Mouse (Mus musculus) kidney, postnatal 14 days (tissue): ENCODE data around the gene Pdk4.

Source experiments
- DNase-seq: peaks from one replicate; pipeline ENCODE4 v3.0.0; 2022; ENCODE audit warnings: mixed read lengths

Pdk4 gene

GRCm38 (mm10) chr6:5495961-5496853, at the start of gene Pdk4:
Pdk4 (minus strand) TSS chr6:5496309.
- peak; percentile 97 for DNase-seq

GRCm38 (mm10) chr6:5537855-5538365, 41.8 kb upstream of the Pdk4 start:
- DNase-seq: no peak

GRCm38 (mm10) chr6:5535754-5536153, 39.6 kb upstream of the Pdk4 start:
- no peak for DNase-seq

GRCm38 (mm10) chr6:5517091-5517490, 21.0 kb upstream of the Pdk4 start:
- no peak for DNase-seq

GRCm38 (mm10) chr6:5509757-5510156, 13.6 kb upstream of the Pdk4 start:
- peak; percentile 90 for DNase-seq

- DNase-seq: peak; percentile 83
Measured at GRCm38 (mm10) chr6:5509303-5509702, 13.2 kb upstream of the Pdk4 start.

GRCm38 (mm10) chr6:5507821-5508220, 11.7 kb upstream of the Pdk4 start:
- peak; percentile 55 for DNase-seq

GRCm38 (mm10) chr6:5506271-5506670, 10.2 kb upstream of the Pdk4 start:
- DNase-seq: no peak

GRCm38 (mm10) chr6:5502810-5503209, 6.7 kb upstream of the Pdk4 start:
- no peak for DNase-seq

- no peak for DNase-seq
Measured at GRCm38 (mm10) chr6:5501551-5501950, 5.4 kb upstream of the Pdk4 start.

GRCm38 (mm10) chr6:5498740-5499139, 2.6 kb upstream of the Pdk4 start:
- DNase-seq: no peak

GRCm38 (mm10) chr6:5496854-5497235, 736 bp upstream of the Pdk4 start:
- DNase-seq: no peak

GRCm38 (mm10) chr6:5485028-5485427, 11.1 kb downstream of the Pdk4 start:
- DNase-seq: no peak

- no peak for DNase-seq
Measured at GRCm38 (mm10) chr6:5482270-5482783, 13.8 kb downstream of the Pdk4 start.

- DNase-seq: no peak
Measured at GRCm38 (mm10) chr6:5481066-5481465, 15.0 kb downstream of the Pdk4 start.

GRCm38 (mm10) chr6:5474021-5474420, 22.1 kb downstream of the Pdk4 start:
- DNase-seq: no peak

- no peak for DNase-seq
Measured at GRCm38 (mm10) chr6:5472692-5473091, 23.4 kb downstream of the Pdk4 start.

- no peak for DNase-seq
Measured at GRCm38 (mm10) chr6:5470480-5471318, 25.4 kb downstream of the Pdk4 start.

GRCm38 (mm10) chr6:5455836-5456235, 40.3 kb downstream of the Pdk4 start:
- no peak for DNase-seq

GRCm38 (mm10) chr6:5449878-5450277, 46.2 kb downstream of the Pdk4 start:
- DNase-seq: peak; percentile 9

- DNase-seq: peak; percentile 45
Measured at GRCm38 (mm10) chr6:5448396-5448795, 47.7 kb downstream of the Pdk4 start.

GRCm38 (mm10) chr6:5447546-5447945, 48.6 kb downstream of the Pdk4 start:
- DNase-seq: no peak

- DNase-seq: no peak
Measured at GRCm38 (mm10) chr6:5447013-5447412, 49.1 kb downstream of the Pdk4 start.
